Comparison of ENCODE assay signal across 21 mouse cellular contexts in the genomic region with DNA sequence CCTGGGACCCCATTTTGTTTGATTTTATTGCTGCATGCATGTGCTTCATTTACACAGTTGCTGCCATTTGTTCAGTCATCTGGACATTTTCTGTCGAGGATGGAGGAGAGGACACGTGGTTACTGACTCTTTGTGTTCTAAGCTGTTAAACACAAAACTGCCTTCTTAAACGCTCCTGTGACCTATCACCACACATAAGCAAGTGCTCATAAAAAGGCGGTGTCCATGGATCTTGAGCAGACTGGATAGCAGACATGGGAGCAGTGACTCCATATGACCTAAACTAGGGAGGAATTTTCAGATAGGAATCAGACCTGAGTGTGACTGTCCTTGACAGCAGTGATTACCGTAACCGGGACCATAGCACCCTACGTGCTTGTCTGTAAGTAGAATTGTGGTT.
A peak's percentile ranks its signal among the peaks of the same experiment; 100 is the strongest.
DNase-seq lines count a peak whose midpoint lies in the region; ATAC-seq and TF ChIP-seq lines count a peak whose summit lies in the region.
"Had no signal": no experiment of that assay in that cellular context is flagged by ENCODE, and none has a peak within 500 bp of the region (broad histone marks: within the 10 kb centered on the region; RNA-seq: fewer than 3 reads in every experiment).

No protein-coding gene starts in this region.

- ATAC-seq in kidney, postnatal 0 days (replicated peaks; ENCODE audit: low FRiP score, low read depth): no peak
- peak; percentile 45 for ATAC-seq in neural tube, embryonic 13.5 days (ENCODE audit: low read depth)
- ATAC-seq: forebrain, embryonic 13.5 days; forebrain, postnatal 0 days; hindbrain, embryonic 16.5 days had no signal

- no peaks in the 10 kb centered on the region for H3K4me1 ChIP-seq in kidney, postnatal 0 days (replicated peaks; ENCODE audit: insufficient read depth, low read length)
- H3K4me1 ChIP-seq in neural tube, embryonic 13.5 days (replicated peaks): peaks cover 22% of the 10 kb centered on the region
- H3K4me1 ChIP-seq: embryonic facial prominence, embryonic 10.5 days; forebrain, embryonic 13.5 days; hindbrain, embryonic 12.5 days had no signal

- 0 out of 2 replicates have a peak overlapping the region, but pooled peaks have one; percentile 57 for H3K27ac ChIP-seq in kidney, postnatal 0 days
- peak overlapping the region; percentile 35 for H3K27ac ChIP-seq in neural tube, embryonic 13.5 days (replicated peaks)
- H3K27ac ChIP-seq: embryonic facial prominence, embryonic 10.5 days; forebrain, embryonic 13.5 days; gastrocnemius, adult 2 months; hindbrain, embryonic 12.5 days had no signal

- no peak overlapping the region for H3K4me2 ChIP-seq in kidney, postnatal 0 days (ENCODE audit: low read length)
- no peak overlapping the region for H3K4me2 ChIP-seq in neural tube, embryonic 13.5 days
- H3K4me2 ChIP-seq: forebrain, embryonic 13.5 days; hindbrain, embryonic 12.5 days had no signal

- TF ChIP-seq CTCF in kidney, postnatal 0 days (IDR thresholded peaks at IDR 0.05; ENCODE audit: low read depth): no peak

- H3K27me3 ChIP-seq in kidney, postnatal 0 days (ENCODE audit: insufficient read depth, low read length): no peaks in the 10 kb centered on the region
- no peaks in the 10 kb centered on the region for H3K27me3 ChIP-seq in neural tube, embryonic 13.5 days
- H3K27me3 ChIP-seq: forebrain, embryonic 13.5 days; hindbrain, embryonic 12.5 days had no signal

- no peaks in the 10 kb centered on the region for H3K36me3 ChIP-seq in kidney, postnatal 0 days (ENCODE audit: insufficient read depth, low read length)
- no peaks in the 10 kb centered on the region for H3K36me3 ChIP-seq in neural tube, embryonic 13.5 days

- no peak overlapping the region for H3K4me3 ChIP-seq in kidney, postnatal 0 days (replicated peaks; ENCODE audit: low read depth, low read length)
- H3K4me3 ChIP-seq in neural tube, embryonic 13.5 days: no peak overlapping the region
- H3K4me3 ChIP-seq: embryonic facial prominence, embryonic 10.5 days; forebrain, embryonic 13.5 days; gastrocnemius, adult 2 months; hindbrain, embryonic 12.5 days had no signal

- no peak overlapping the region for H3K9ac ChIP-seq in kidney, postnatal 0 days (ENCODE audit: low read depth, low read length)
- H3K9ac ChIP-seq in neural tube, embryonic 13.5 days: no peak overlapping the region
- H3K9ac ChIP-seq: forebrain, embryonic 13.5 days; forebrain, postnatal 0 days; hindbrain, embryonic 12.5 days had no signal

- WGBS in kidney, postnatal 0 days: 49% methylated on average over 7 of the region's 7 CpGs
- 54% methylated on average over 7 of the region's 7 CpGs for WGBS in neural tube, embryonic 13.5 days

- H3K9me3 ChIP-seq in kidney, postnatal 0 days (replicated peaks; ENCODE audit: low read length): no peaks in the 10 kb centered on the region
- no peaks in the 10 kb centered on the region for H3K9me3 ChIP-seq in neural tube, embryonic 13.5 days
- H3K9me3 ChIP-seq: embryonic facial prominence, embryonic 10.5 days; forebrain, embryonic 13.5 days; G1E; hindbrain, embryonic 12.5 days had no signal

- no peak for DNase-seq in kidney, postnatal 0 days (ENCODE audit: low spot score)
- DNase-seq in kidney, postnatal 10 days: no peak
- DNase-seq in retina, postnatal 1 day: peak; percentile 9
- DNase-seq in retina, embryonic 14.5 days (ENCODE audit: low spot score): no peak
- no peak for DNase-seq in embryo, embryonic 9.5 days (ENCODE audit: extremely low spot score)
- no peak for DNase-seq in frontal cortex, postnatal 25 days (ENCODE audit: low spot score in 2 of 2)
- DNase-seq: adrenal gland, postnatal 25 days; cerebellum, adult 18-20 months; cerebellum, adult 9-11 months; cerebellum, postnatal 36 days; forebrain, postnatal 0 days; gastrocnemius, adult 2 months; gastrocnemius, postnatal 25 days; heart, postnatal 10 days; heart, postnatal 4 days had no signal
